Mouse (Mus musculus) E14TG2a.4 (cell line): Measurements from ENCODE around the gene Tubb4a.

Experiments
- CTCF ChIP-seq: conservative IDR thresholded peaks from 2 replicates; pipeline ENCODE4 v1.5.1; 2014; ENCODE audit warnings: low read length
- POU5F1 ChIP-seq: IDR thresholded peaks from 2 replicates; pipeline ENCODE4 v1.6.1; 2014; ENCODE audit warnings: low read length, borderline replicate concordance

- TF ChIP-seq CTCF (no peak), POU5F1 (no peak)
These were observed 19.5 kb upstream of the Tubb4a start for GRCm38 (mm10) chr17:57107064-57107463.
